Mouse (Mus musculus) intestine, embryonic 14.5 days (tissue): ENCODE measurements around the gene Mcemp1. TPM values are rescaled to one million over a fixed set of nuclear protein-coding genes. Genes with fewer than 3 reads are reported as not detected.

Experiments
- ATAC-seq: fragments of 200-750 bp; cut with Nextera tagmentation; replicated peaks from 2 replicates; pipeline ENCODE4 v1.8.0; 2017; ENCODE audit warnings: low read depth, moderate number of reproducible peaks, moderate TSS enrichment, moderate library complexity; ENCODE audit not compliant: low FRiP score, low TSS enrichment
- DNase-seq: peaks from one replicate; pipeline ENCODE4 v3.0.0-alpha.2; 2018; ENCODE audit warnings: low spot score
- H3K27ac ChIP-seq: fragments of 300-500 bp; sonication (generic); 2 replicates; pipeline ENCODE4 v1.5.1; 2014; ENCODE audit warnings: low read depth, mild to moderate bottlenecking, control low read depth
- H3K27me3 ChIP-seq: fragments of 300-500 bp; sonication (generic); replicated peaks from 2 replicates; pipeline ENCODE4 v1.6.1; 2014; ENCODE audit warnings: low read length, control low read depth; ENCODE audit not compliant: control insufficient read depth, insufficient read depth
- H3K36me3 ChIP-seq: fragments of 300-500 bp; sonication (generic); 2 replicates; pipeline ENCODE4 v1.6.1; 2014; ENCODE audit warnings: low read length, control low read depth; ENCODE audit not compliant: control insufficient read depth, insufficient read depth
- H3K4me1 ChIP-seq: fragments of 300-500 bp; sonication (generic); replicated peaks from 2 replicates; pipeline ENCODE4 v1.6.1; 2014; ENCODE audit warnings: low read length, control low read depth, mixed read lengths; ENCODE audit not compliant: control insufficient read depth, insufficient read depth
- H3K4me2 ChIP-seq: fragments of 300-500 bp; sonication (generic); 2 replicates; pipeline ENCODE4 v1.6.1; 2014; ENCODE audit warnings: low read length
- H3K4me3 ChIP-seq: fragments of 300-500 bp; sonication (generic); 2 replicates; pipeline ENCODE4 v1.5.1; 2014; ENCODE audit warnings: low read depth, low read length, control low read depth, mixed read lengths
- H3K9ac ChIP-seq: fragments of 300-500 bp; sonication (generic); 2 replicates; pipeline ENCODE4 v1.6.1; 2014; ENCODE audit warnings: mild to moderate bottlenecking, low read length
- H3K9me3 ChIP-seq: fragments of 300-500 bp; sonication (generic); 2 replicates; pipeline ENCODE4 v1.6.1; 2016; ENCODE audit warnings: low read length, control low read depth; ENCODE audit not compliant: control insufficient read depth
- WGBS: fragments of 180-500 bp; shearing (Covaris S2); extraction: QIAGEN DNeasy Blood & Tissue Kit; methylation state at CpG from one replicate; pipeline ENCODE4 v1.1.7; 2014; 5-methylcytosine and 5-hydroxymethylcytosine counted together
- polyA plus RNA-seq: library from polyadenylated mRNA; unstranded; fragments of >200 nt; fragmentation: Nextera tagmentation; extraction: Ambion mirVana; gene quantifications from 2 replicates; pipeline ENCODE4 v1.2.1, GENCODE M21; 2014

Mcemp1 gene
- polyA plus RNA-seq, 1 experiment from 2014 or later: 0.47 TPM

GRCm38 (mm10) chr8:3645804-3646203 lies 19.8 kb upstream of the Mcemp1 start:
- no peak overlapping the region for H3K4me3 ChIP-seq
- no peaks in the 10 kb centered on the region for H3K27me3 ChIP-seq
- H3K27ac ChIP-seq: no peak overlapping the region
- H3K9me3 ChIP-seq: no peaks in the 10 kb centered on the region
- no peak for DNase-seq
- peaks cover 4% of the 10 kb centered on the region; the same call in 1 of the 2 replicates for H3K36me3 ChIP-seq
- H3K4me1 ChIP-seq: no peaks in the 10 kb centered on the region
- no peak for ATAC-seq
- H3K9ac ChIP-seq: no peak overlapping the region
- WGBS: 26% methylated on average over 5 of the region's 5 CpGs
- H3K4me2 ChIP-seq: no peak overlapping the region

- Histone ChIP-seq H3K27ac (no peak overlapping the region), H3K4me1 (no peaks in the 10 kb centered on the region), H3K36me3 (no peaks in the 10 kb centered on the region), H3K9ac (no peak overlapping the region), H3K4me3 (no peak overlapping the region), H3K4me2 (no peak overlapping the region), H3K27me3 (no peaks in the 10 kb centered on the region), H3K9me3 (no peaks in the 10 kb centered on the region)
- 86% methylated on average over 6 of the region's 6 CpGs for WGBS
- DNase-seq: no peak
- no peak for ATAC-seq
Measured at GRCm38 (mm10) chr8:3646824-3647531, 18.6 kb upstream of the Mcemp1 start.

DNA sequence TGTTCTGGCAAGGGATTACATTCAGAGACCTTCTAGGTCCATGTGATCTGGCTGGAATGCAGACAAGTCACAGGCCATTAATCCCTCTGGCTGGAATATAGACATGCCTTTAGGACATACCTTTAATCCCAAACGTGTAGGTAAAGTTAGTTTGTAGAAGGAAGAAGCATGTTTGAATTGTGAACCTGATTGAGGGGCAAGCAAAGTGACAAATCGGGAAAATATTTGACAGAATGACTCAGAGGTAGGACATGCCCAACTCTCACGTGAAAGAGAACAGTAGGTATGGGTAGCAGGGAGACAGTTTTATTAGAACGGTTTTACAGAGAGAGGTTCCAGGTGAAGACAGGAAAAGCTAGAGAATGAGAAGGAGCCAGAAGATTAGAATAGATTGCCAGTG lies 18.0 kb upstream of the Mcemp1 start:
- Histone ChIP-seq H3K27ac (no peak overlapping the region), H3K4me3 (no peak overlapping the region), H3K4me1 (no peaks in the 10 kb centered on the region), H3K9ac (no peak overlapping the region), H3K4me2 (no peak overlapping the region), H3K27me3 (no peaks in the 10 kb centered on the region), H3K9me3 (no peaks in the 10 kb centered on the region), H3K36me3 (no peaks in the 10 kb centered on the region)
- ATAC-seq (no peak), DNase-seq (no peak)
- WGBS: 80% methylated on average over 4 of the region's 4 CpGs

GRCm38 (mm10) chr8:3648268-3648667 lies 17.3 kb upstream of the Mcemp1 start:
- no peaks in the 10 kb centered on the region for H3K9me3 ChIP-seq
- H3K4me3 ChIP-seq: no peak overlapping the region
- 72% methylated on average over 2 of the region's 2 CpGs for WGBS
- no peak for ATAC-seq
- no peaks in the 10 kb centered on the region for H3K36me3 ChIP-seq
- H3K27ac ChIP-seq: no peak overlapping the region
- no peak overlapping the region for H3K9ac ChIP-seq
- no peak overlapping the region for H3K4me2 ChIP-seq
- no peaks in the 10 kb centered on the region for H3K4me1 ChIP-seq
- no peak for DNase-seq
- no peaks in the 10 kb centered on the region for H3K27me3 ChIP-seq

- H3K36me3 ChIP-seq: no peaks in the 10 kb centered on the region
- H3K4me2 ChIP-seq: no peak overlapping the region
- WGBS: 41% methylated on average over 1 of the region's 1 CpGs
- no peak overlapping the region for H3K27ac ChIP-seq
- no peaks in the 10 kb centered on the region for H3K9me3 ChIP-seq
- DNase-seq (no peak), ATAC-seq (no peak)
- H3K27me3 ChIP-seq: no peaks in the 10 kb centered on the region
- no peak overlapping the region for H3K4me3 ChIP-seq
- H3K4me1 ChIP-seq: no peaks in the 10 kb centered on the region
- no peak overlapping the region for H3K9ac ChIP-seq
Measured at GRCm38 (mm10) chr8:3648990-3649389, 16.6 kb upstream of the Mcemp1 start.

GRCm38 (mm10) chr8:3652845-3653244 lies 12.7 kb upstream of the Mcemp1 start:
- ATAC-seq (no peak), DNase-seq (no peak)
- Histone ChIP-seq H3K36me3 (no peaks in the 10 kb centered on the region), H3K9ac (no peak overlapping the region), H3K4me1 (no peaks in the 10 kb centered on the region), H3K27ac (no peak overlapping the region), H3K4me3 (no peak overlapping the region), H3K27me3 (no peaks in the 10 kb centered on the region), H3K4me2 (no peak overlapping the region), H3K9me3 (no peaks in the 10 kb centered on the region)
- WGBS: 75% methylated on average over 3 of the region's 3 CpGs

DNA sequence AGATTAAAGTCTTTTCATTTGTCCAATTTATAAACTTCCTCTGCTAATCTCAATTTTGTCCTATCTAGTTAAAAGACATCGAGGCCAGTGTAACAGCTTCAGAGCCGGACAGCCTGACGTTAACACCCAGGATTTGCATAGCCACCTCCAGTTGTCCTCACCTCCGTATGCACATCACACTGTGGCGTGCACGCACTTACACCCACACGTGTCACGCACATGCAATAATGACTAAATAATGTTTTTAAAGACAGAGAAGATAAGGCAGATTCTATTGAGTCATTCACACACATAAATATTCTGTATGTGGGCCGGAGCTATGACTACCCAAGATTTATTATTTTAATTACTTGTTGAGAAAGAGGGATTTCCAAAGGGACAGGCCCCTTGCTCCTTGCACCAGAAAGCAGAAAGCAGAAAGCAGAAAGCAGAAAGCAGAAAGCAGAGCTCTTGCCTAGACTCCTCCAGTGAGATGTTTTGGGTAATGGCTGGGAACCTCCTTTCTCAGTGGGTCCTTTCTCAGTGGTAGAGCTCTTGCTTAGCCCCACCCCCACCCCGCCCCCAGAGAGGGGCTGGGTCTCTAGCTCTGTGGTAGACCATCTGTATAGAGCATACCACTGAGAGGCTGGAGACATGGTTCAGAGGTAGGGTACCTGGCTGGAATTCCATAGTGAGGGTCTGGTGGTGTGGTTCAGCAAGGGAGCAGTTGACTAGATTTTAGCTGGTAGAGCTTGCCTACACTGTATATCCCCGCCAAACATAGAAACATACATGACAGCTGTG lies 10.6 kb upstream of the Mcemp1 start:
- Histone ChIP-seq H3K27me3 (no peaks in the 10 kb centered on the region), H3K4me3 (no peak overlapping the region), H3K27ac (no peak overlapping the region), H3K9ac (no peak overlapping the region), H3K36me3 (no peaks in the 10 kb centered on the region), H3K9me3 (no peaks in the 10 kb centered on the region), H3K4me2 (no peak overlapping the region), H3K4me1 (no peaks in the 10 kb centered on the region)
- WGBS: 70% methylated on average over 11 of the region's 11 CpGs
- ATAC-seq (no peak), DNase-seq (no peak)

- Histone ChIP-seq H3K4me3 (no peak within 1 kb of the TSS), H3K4me1 (no peaks in the 10 kb centered on the region), H3K36me3 (no peaks in the 10 kb centered on the region), H3K27me3 (no peaks in the 10 kb centered on the region), H3K27ac (no peak within 1 kb of the TSS), H3K4me2 (no peak within 1 kb of the TSS), H3K9me3 (no peaks in the 10 kb centered on the region), H3K9ac (no peak within 1 kb of the TSS)
- 63% methylated on average over 3 of the region's 3 CpGs for WGBS
- ATAC-seq (no peak), DNase-seq (no peak)
Measured at GRCm38 (mm10) chr8:3655526-3655925, 10.0 kb upstream of the Mcemp1 start, which contains the start of gene Retn. Retn (plus strand) TSS chr8:3655770.
